Mouse (Mus musculus): ENCODE results near the gene Mlh3. TPM values are rescaled to one million over a fixed set of nuclear protein-coding genes. Genes with fewer than 3 reads are reported as not detected.
"Not testable (repeated sequence)": the region's sequence is repeated elsewhere in the genome, so short reads cannot be mapped to it uniquely, and the experiment has no call there.

The Mlh3 gene
- total RNA-seq, 2 experiments from 2014 or later, result 0.19 to 2.6 TPM

GRCm38 (mm10) chr12:85284331-85284730 lies 13.9 kb upstream of the Mlh3 start:
- no peak for ATAC-seq (replicated peaks; ENCODE audit: low FRiP score, poor library complexity, severe bottlenecking)

- not testable (repeated sequence) for ATAC-seq (replicated peaks; ENCODE audit: low FRiP score, poor library complexity, severe bottlenecking)
Measured at GRCm38 (mm10) chr12:85281756-85282155, 11.4 kb upstream of the Mlh3 start.

GRCm38 (mm10) chr12:85280845-85281651 lies 10.6 kb upstream of the Mlh3 start:
- ATAC-seq (replicated peaks; ENCODE audit: low FRiP score, poor library complexity, severe bottlenecking), result no peak

GRCm38 (mm10) chr12:85280105-85280844 lies 9.9 kb upstream of the Mlh3 start:
- peak; percentile 97 for ATAC-seq (replicated peaks; ENCODE audit: low FRiP score, poor library complexity, severe bottlenecking)

GRCm38 (mm10) chr12:85279396-85280080 lies 9.1 kb upstream of the Mlh3 start:
- ATAC-seq (replicated peaks; ENCODE audit: low FRiP score, poor library complexity, severe bottlenecking), result peak; percentile 52

GRCm38 (mm10) chr12:85278919-85279318 lies 8.5 kb upstream of the Mlh3 start:
- ATAC-seq (replicated peaks; ENCODE audit: low FRiP score, poor library complexity, severe bottlenecking), result peak; percentile 47

- ATAC-seq (replicated peaks; ENCODE audit: low FRiP score, poor library complexity, severe bottlenecking), result no peak
Measured at GRCm38 (mm10) chr12:85276273-85276672, 5.9 kb upstream of the Mlh3 start.

GRCm38 (mm10) chr12:85273508-85273907 lies 3.1 kb upstream of the Mlh3 start:
- no peak for ATAC-seq (replicated peaks; ENCODE audit: low FRiP score, poor library complexity, severe bottlenecking)

- ATAC-seq (replicated peaks; ENCODE audit: low FRiP score, poor library complexity, severe bottlenecking), result no peak
Measured at GRCm38 (mm10) chr12:85271843-85272206, 1.4 kb upstream of the Mlh3 start.

GRCm38 (mm10) chr12:85271132-85271842 lies 888 bp upstream of the Mlh3 start:
- no peak for ATAC-seq (replicated peaks; ENCODE audit: low FRiP score, poor library complexity, severe bottlenecking)

GRCm38 (mm10) chr12:85269821-85270220 lies 578 bp downstream of the Mlh3 start:
- no peak for ATAC-seq (replicated peaks; ENCODE audit: low FRiP score, poor library complexity, severe bottlenecking)

- no peak for ATAC-seq (replicated peaks; ENCODE audit: low FRiP score, poor library complexity, severe bottlenecking)
Measured at GRCm38 (mm10) chr12:85266248-85266647, 4.2 kb downstream of the Mlh3 start.

- no peak for ATAC-seq (replicated peaks; ENCODE audit: low FRiP score, poor library complexity, severe bottlenecking)
Measured at GRCm38 (mm10) chr12:85264940-85265339, 5.5 kb downstream of the Mlh3 start.

GRCm38 (mm10) chr12:85264531-85264930 lies 5.9 kb downstream of the Mlh3 start:
- ATAC-seq (replicated peaks; ENCODE audit: low FRiP score, poor library complexity, severe bottlenecking), result no peak

GRCm38 (mm10) chr12:85263190-85263589 lies 7.2 kb downstream of the Mlh3 start:
- ATAC-seq (replicated peaks; ENCODE audit: low FRiP score, poor library complexity, severe bottlenecking), result no peak

GRCm38 (mm10) chr12:85262489-85262888 lies 7.9 kb downstream of the Mlh3 start:
- no peak for ATAC-seq (replicated peaks; ENCODE audit: low FRiP score, poor library complexity, severe bottlenecking)

- ATAC-seq (replicated peaks; ENCODE audit: low FRiP score, poor library complexity, severe bottlenecking), result no peak
Measured at GRCm38 (mm10) chr12:85257008-85257639, 13.3 kb downstream of the Mlh3 start.

- no peak for ATAC-seq (replicated peaks; ENCODE audit: low FRiP score, poor library complexity, severe bottlenecking)
Measured at GRCm38 (mm10) chr12:85256074-85256751, 14.2 kb downstream of the Mlh3 start.

GRCm38 (mm10) chr12:85252083-85252482 lies 18.3 kb downstream of the Mlh3 start:
- no peak for ATAC-seq (replicated peaks; ENCODE audit: low FRiP score, poor library complexity, severe bottlenecking)
